Mouse (Mus musculus) adrenal gland, postnatal 4 days (tissue): ENCODE measurements around the gene Cln3. TPM values are rescaled to one million over a fixed set of nuclear protein-coding genes. Genes with fewer than 3 reads are reported as not detected.

Experiments
- DNase-seq, 2 experiments: peaks; one replicate each; pipeline ENCODE4 v3.0.0; 2021 to 2022; ENCODE audit warnings: low spot score in 2 of 2, mixed read lengths in 2 of 2
- microRNA-seq: library from miRNA; unstranded; fragments of <30 nt; microRNA quantifications from one replicate; pipeline ENCODE4 v1.2.0, GENCODE M21; 2021
- total RNA-seq, 2 experiments: library from RNA; stranded (reverse); gene quantifications; 2 replicates each; pipeline ENCODE4 v1.2.3; 2021

Cln3 gene
- total RNA-seq, 2 experiments from 2014 or later, result 30.7 to 32.1 TPM

DNA sequence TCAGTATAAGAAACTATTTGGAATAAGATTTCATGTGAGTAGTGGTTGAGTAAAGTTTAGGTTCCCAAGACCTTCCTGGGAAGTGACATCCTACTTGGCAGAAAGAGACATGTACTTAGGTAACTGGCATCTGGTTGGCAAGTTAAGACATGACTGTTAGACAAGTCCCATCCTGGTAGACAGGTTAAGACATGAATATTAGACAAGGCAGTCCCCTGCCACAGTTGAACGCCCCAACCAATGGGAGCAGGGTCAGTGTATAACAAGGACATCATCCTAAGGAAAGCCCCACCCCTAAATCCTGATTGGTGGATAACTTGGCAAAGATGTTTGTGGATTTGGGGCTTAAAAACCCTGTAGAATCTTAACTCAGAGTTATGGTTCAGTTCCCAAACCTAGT is 52.2 kb downstream of the Cln3 start:
- DNase-seq, result no peak

GRCm38 (mm10) chr7:126528166-126528577 is 57.4 kb downstream of the Cln3 start:
- DNase-seq, result no peak

DNA sequence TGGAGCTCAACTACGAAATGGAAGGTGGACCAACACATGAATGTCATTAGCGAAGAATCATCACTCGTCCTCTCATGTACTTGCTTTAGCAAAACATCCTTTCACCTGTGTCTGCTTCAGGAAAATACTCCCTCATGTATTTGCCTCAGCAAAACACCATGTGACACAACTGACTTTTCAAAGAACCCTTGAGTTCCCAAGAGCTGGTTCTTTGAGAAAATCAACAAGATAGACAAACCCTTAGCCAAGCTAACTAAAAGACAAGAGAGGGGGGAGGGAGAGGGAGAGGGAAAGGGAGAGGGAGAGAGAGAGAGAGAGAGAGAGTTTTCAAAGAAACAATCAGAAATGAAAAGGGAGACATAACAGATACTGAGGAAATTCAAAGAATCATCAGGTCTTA is 62.3 kb downstream of the Cln3 start:
- no peak for DNase-seq

Small RNAs within 50 kb of the gene (microRNA-seq; reads per million reads assigned to microRNA genes)
- 1.6 reads per million for gene Mir7059

Other genes starting within 250 kb of the Cln3 start
- 1 to 10 TPM; 1.4 to 2.5 TPM for gene Lat, start 216.2 kb downstream of the Cln3 start, total RNA-seq
- gene Spns1, start 208.4 kb downstream of the Cln3 start, total RNA-seq, result 10 to 100 TPM; 60.1 to 65.2 TPM
- gene Nfatc2ip, start 189.1 kb downstream of the Cln3 start, total RNA-seq, result 1 to 10 TPM; 5.8 to 7.6 TPM
- 1 to 10 TPM in 1 of 2 experiments, under 1 TPM in 1; 0.48 to 1.6 TPM for gene Cd19, start 170.9 kb downstream of the Cln3 start, total RNA-seq
- gene Rabep2, start 157.1 kb downstream of the Cln3 start, total RNA-seq, result 10 to 100 TPM; 52.1 to 63.2 TPM
- 100 to 1,000 TPM in 1 of 2 experiments, 10 to 100 TPM in 1; 56.9 to 145 TPM for gene Atp2a1, start 122.7 kb downstream of the Cln3 start, total RNA-seq
- gene Sh2b1, start 110.4 kb downstream of the Cln3 start, total RNA-seq, result 10 to 100 TPM; 59.2 to 60.9 TPM
- gene Tufm, start 98.5 kb downstream of the Cln3 start, total RNA-seq, result 100 to 1,000 TPM; 158 to 166 TPM
- 100 to 1,000 TPM; 109 to 127 TPM for gene Atxn2l, start 82.4 kb downstream of the Cln3 start, total RNA-seq
- 100 to 1,000 TPM; 255 to 260 TPM for gene Eif3c, start 19.4 kb downstream of the Cln3 start, total RNA-seq
- 1 to 10 TPM; 1.1 to 1.2 TPM for gene Apobr, start 875 bp downstream of the Cln3 start, total RNA-seq
- not detected for gene Il27, start 9.1 kb upstream of the Cln3 start, total RNA-seq
- 10 to 100 TPM in 1 of 2 experiments, 1 to 10 TPM in 1; 7.5 to 15.3 TPM for gene Nupr1, start 45.0 kb upstream of the Cln3 start, total RNA-seq
- gene Sgf29, start 63.5 kb upstream of the Cln3 start, total RNA-seq, result 10 to 100 TPM; 30.4 to 33.5 TPM
- 10 to 100 TPM; 24.0 to 45.6 TPM for gene Sult1a1, start 90.6 kb upstream of the Cln3 start, total RNA-seq
- 10 to 100 TPM; 85.4 to 98.8 TPM for gene Bola2, start 109.6 kb upstream of the Cln3 start, total RNA-seq
- 10 to 100 TPM; 18.4 to 18.9 TPM for gene Slx1b, start 110.0 kb upstream of the Cln3 start, total RNA-seq
- 10 to 100 TPM; 15.5 to 18.9 TPM for gene Coro1a, start 122.0 kb upstream of the Cln3 start, total RNA-seq
- 100 to 1,000 TPM; 162 to 172 TPM for gene Mapk3, start 173.8 kb upstream of the Cln3 start, total RNA-seq
- gene Gdpd3, start 180.5 kb upstream of the Cln3 start, total RNA-seq, result 1 to 10 TPM; 9.3 to 9.5 TPM
- gene Ypel3, start 191.1 kb upstream of the Cln3 start, total RNA-seq, result 100 to 1,000 TPM; 112 to 122 TPM
- under 1 TPM; 0.65 to 0.90 TPM for gene Tbx6, start 195.7 kb upstream of the Cln3 start, total RNA-seq
- 100 to 1,000 TPM; 134 to 142 TPM for gene Ppp4c, start 206.7 kb upstream of the Cln3 start, total RNA-seq
- 10 to 100 TPM; 16.7 to 18.0 TPM for gene Fam57b, start 211.9 kb upstream of the Cln3 start, total RNA-seq
- not detected for gene 4930451I11Rik, start 245.8 kb upstream of the Cln3 start, total RNA-seq